ENCODE assay signal across 1 mouse cellular context in genomic region chr11:5076843-5077242, GRCm38 (mm10). TPM values are rescaled to one million over a fixed set of nuclear protein-coding genes. Genes with fewer than 3 reads are reported as not detected.
"Had no signal": no experiment of that assay in that cellular context is flagged by ENCODE, and none has a peak within 500 bp of the region (broad histone marks: within the 10 kb centered on the region; RNA-seq: fewer than 3 reads in every experiment).

No protein-coding gene starts in this region.

RNA-seq across cellular contexts. Expression of gene Rasl10a, which starts 18.9 kb away (rescaled TPM):
- polyA plus RNA-seq: macrophage had no signal
